Mouse (Mus musculus) common myeloid progenitor, adult 5-6 weeks (primary cell): ENCODE data around the gene Dpf2. TPM values are rescaled to one million over a fixed set of nuclear protein-coding genes. Genes with fewer than 3 reads are reported as not detected.

Source experiments
- ATAC-seq: replicated peaks from 2 replicates; pipeline ENCODE4 v1.8.0; 2016; ENCODE audit warnings: low read depth, mild to moderate bottlenecking, moderate TSS enrichment, inconsistent platforms; ENCODE audit not compliant: poor library complexity, severe bottlenecking
- total RNA-seq: library from RNA; stranded (forward); fragments of 200-1000, 187-1606 nt; gene quantifications from 2 replicates; pipeline ENCODE4 v1.2.3, GENCODE M21; 2017

Dpf2 gene
- total RNA-seq, 1 experiment from 2014 or later: 131 TPM

DNA sequence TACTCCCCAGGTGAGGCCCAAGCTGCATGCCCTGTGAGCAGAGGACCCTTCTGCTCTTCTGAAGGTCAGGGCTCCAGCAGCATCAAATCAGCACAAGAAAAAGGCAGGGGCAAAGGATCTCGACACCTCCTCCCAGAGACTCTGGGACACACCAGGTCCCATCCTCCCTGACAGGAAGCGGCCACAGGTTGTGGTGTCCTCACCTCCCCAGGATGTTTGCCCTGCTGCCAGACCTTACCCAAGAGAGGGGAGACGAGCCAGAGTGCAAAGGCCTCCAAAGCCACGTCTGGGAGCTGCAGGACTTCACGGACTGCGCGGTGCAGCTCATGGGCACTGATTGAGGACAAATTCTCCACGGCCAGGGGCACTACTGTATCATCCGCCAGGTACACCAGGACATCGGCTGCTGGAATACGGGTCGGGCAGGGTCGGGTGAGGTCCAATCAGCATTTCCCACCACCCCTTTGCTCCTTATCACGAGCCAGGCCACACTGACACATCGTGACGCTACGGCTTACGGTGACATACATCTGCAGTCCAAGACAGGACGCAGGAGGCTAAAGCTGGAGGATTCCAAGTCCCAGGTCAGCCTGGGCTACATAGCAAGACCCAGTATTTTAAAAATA is 39.8 kb downstream of the Dpf2 start:
- ATAC-seq: no peak

DNA sequence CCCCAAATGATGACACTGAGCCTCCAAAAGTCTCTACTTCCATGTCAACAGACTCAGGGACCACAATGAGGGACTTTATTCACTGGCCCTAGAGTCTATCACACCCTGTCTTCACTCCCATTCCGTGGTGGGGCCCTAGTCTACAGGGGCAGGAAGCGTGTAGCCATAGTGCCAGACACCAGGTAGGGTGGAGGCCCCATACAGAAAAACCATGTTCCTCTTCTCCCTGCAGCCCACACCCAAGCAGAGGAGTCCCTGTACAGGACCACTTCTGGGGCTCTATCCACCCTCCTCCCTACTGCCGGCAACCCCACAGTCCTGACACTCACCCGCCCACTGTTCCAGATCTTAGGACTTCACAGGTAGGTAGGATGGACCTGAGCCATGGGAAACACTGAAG is 40.3 kb downstream of the Dpf2 start:
- no peak for ATAC-seq

DNA sequence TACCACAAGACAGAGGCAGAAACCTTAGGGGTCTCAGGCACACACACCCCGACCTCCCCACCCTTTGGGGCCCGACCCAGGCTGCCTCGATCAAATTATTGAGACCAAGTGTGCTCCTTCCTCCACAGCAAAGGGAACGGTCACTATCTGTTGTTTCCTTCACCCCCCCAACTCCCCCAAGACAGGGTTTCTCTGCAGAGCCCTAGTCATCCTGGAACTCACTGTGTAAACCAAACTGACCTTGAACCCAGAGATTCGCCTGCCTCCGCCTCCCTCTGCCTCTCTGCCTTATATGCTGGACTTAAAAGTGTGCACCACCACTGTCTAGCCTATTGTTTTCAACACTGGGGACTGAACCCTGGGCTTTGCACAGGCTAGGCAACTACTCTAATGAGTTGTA is 41.1 kb downstream of the Dpf2 start:
- no peak for ATAC-seq

DNA sequence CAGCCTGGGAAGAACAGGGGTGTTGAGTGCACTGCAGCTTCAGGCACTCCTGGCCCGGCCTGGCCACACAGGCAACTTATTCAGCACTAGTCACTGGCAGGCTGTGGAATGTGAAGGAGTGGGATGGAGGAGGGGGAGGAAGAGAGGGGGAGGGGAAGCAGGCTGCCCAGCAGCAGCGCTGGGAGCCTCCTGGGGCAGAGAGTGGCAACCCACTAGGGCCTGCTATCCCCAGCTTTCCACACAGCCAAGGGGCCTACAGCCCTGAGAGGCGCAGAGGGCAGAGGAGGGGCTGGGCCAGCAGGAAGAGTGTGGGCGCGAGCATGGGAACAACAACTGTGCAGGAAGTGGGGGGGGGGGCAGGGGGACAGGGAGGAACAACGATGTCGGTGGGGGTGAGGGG is 41.5 kb downstream of the Dpf2 start:
- no peak for ATAC-seq

DNA sequence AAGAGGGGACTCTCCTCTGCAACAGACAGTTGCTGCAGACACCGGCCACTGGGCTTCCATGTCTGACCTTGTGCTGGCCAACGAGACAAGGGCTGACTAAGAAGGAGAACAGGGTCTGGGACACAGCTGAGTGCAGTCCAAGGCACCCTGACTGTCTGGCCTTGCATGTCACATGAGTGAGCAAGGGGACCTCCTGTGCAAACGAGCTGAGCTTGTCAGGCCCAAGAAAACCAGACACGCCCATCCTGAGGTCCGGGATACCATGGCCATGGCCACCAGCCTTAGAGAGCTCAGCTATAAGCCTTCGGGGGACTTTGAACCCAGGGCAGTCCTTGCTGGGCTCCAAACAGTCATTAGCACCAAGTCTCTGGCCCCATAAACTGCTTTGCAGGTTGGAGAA is 44.7 kb downstream of the Dpf2 start:
- ATAC-seq: no peak

DNA sequence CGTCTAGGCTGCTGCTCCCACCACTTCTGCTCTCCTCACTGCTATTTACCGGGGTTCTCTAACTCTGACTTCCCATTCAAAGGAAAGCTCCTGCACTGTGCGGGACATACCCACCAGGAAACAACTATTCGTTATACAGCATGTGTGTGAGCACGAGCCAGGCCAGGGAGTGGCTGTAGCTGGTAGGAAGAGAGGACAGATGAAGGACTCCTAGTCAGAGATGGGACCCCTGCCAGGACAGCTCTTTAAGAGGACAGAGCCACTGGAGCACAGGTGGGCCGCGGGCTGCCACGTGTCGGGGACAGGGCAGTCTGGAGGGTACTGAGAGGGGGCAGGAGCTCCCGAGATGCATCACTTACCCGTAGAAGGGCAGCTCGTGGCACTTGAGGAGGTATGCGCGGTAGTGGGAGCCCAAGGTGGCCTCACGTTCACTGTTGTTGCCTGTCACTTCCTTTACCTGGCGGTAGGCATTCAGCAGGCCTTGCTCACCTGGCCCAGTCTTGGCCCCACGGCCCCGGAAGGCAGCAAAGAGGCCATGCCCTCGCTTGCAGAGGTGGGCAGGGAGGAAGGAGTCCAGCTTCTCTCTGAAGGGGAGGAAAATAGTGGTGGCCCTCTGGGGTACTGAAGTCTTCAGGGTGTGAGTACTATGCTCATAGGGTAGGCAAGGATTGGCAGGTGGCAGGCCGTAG is 48.0 kb downstream of the Dpf2 start:
- ATAC-seq: no peak

DNA sequence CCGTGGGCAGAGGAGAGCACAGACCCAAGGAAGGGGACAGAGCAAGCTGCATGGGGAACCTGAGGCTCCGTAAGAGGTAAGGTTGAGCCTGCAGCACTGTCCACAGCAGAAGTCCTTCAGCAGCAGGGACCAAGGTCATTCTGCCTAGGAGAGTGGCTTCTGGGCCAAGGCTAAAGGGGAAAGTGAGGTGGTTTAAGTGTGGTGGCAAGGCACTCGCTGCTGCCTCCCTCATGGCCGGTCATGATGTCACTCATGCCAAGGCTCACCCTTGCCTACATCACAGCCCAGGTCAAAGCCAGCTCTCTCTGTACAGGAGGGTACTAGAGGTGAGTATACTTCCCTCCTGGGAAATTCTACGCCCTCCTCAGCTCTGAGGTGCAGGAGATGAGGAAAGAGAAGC is 49.0 kb downstream of the Dpf2 start:
- no peak for ATAC-seq

DNA sequence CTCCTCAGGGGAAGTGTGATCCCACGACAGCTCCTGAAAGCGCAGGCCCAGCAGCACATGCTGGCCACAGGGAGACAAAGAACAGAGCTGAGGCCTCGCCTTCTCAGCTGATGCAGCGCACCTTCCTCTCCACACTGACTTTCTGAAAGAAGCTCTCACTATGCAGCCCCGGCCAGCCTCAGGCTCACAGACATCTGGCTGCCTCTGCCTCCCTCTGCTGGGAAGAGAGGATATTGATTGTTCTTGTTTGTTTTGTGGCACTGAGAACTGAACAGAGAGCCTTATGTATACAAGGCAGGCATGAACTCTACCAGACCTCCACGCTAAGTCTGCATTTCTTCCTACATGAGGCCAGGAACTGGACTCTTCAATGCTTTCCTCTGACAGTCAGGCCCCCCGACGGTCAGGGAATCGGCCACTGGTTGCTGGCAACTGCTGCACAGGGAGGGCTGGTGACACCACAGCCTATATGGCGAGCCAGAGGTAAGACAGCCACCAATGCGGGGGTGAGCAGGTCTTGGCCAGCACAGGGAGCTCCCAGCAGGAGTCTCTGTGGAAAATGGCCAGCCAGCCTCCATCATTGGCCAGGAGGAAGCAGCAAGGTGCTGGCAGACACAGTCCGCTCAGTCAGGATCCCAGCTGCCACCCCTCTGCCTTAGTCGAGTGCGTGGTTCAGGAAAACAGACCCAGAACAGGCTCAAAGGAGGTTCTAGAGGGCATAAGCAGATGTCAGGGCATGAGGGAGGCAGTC is 50.3 kb downstream of the Dpf2 start:
- ATAC-seq: no peak

DNA sequence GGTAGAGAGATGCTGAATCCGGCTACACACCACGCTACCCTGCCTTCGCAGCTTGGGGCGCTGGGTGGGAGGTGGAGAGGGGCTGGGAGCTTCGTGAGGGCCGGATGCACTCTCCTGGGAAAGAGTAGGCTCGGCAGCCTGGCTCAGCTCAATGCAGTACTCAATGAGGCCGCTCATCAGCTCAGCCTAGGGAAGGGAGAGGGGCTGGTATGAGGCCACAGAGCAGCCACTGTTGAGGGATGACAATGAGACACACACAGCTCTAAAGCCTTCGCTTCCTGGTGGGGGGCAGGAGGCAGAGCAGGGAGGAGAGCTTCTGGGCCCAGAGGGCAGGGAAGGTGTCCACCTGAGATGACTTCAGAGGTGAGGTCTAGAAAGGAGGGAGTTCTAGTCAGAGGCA is 56.2 kb downstream of the Dpf2 start:
- no peak for ATAC-seq

DNA sequence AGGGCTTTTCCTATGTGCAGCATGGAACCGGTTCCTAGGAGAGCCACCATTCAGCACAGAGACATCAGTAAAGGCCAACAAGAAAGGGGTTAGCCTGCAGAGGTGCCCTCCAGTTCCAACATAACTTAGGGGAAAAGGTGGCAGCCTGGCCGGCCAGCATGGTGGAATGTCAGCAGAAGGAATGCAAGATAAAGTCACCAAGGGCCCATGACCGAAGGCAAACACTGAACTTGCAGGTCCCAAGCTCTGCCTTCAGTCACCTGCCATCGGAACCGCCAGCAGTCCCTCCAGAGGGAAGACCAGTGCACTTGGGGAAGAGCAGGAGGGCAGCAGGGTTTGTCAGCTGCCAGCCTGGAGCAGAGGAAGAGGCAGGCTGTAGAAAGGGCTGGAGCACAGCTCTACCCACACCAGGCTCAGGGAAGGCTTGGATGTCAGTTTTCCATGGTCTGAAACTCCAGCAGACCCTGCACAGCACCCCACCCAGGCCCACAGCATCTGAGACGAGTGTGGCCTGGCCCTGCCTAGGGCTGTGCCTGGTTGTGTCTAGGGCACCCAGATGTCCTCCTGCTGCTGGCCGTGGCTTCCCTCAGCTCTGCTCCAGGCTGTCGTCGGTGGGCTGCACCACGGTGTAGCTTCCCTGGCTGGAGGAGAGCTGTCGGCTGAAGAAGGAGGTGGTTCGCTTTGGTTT is 60.6 kb downstream of the Dpf2 start:
- no peak for ATAC-seq

DNA sequence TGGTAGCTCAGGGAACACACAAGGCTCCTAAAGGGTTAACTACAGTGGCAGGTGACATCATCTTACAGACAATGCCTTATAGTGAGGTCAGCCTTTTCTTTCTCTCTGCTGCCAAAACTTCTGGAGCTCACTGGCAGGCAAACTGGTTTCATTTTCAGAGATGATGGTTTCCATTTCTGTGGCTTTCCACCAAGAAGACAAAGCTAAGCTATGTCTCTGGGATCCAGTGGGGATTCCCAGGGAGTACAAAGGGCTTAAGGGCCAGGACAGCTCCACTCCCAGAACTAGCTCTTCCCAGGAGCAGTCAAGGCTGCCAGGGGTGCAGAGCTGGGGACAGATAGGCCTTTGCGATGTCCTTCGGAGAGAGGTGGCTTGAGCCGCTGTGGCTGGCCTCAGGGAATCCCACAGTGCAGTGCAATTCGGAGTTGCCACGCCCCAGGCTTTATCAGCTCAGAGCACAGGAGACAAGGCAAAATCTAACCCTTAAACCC is 61.3 kb downstream of the Dpf2 start:
- ATAC-seq: no peak

DNA sequence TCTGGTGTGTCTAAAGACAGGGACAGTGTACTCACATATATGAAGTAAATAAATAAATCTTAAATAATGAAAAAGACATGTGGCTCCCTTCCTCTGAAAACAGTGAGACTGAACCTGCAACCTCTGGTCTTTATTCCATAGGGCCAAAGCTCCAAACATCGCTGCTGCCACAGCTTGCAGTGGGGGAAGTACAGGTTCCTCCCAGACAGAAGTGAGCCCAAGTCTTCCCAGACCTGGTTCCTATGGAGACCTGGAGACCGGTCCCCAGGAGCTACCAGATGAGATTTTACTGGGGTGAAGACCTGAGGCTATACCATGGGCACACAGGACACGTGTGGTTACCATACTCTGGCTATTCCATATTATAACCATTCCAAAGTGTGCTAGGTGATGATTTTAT is 62.0 kb downstream of the Dpf2 start:
- ATAC-seq: no peak

DNA sequence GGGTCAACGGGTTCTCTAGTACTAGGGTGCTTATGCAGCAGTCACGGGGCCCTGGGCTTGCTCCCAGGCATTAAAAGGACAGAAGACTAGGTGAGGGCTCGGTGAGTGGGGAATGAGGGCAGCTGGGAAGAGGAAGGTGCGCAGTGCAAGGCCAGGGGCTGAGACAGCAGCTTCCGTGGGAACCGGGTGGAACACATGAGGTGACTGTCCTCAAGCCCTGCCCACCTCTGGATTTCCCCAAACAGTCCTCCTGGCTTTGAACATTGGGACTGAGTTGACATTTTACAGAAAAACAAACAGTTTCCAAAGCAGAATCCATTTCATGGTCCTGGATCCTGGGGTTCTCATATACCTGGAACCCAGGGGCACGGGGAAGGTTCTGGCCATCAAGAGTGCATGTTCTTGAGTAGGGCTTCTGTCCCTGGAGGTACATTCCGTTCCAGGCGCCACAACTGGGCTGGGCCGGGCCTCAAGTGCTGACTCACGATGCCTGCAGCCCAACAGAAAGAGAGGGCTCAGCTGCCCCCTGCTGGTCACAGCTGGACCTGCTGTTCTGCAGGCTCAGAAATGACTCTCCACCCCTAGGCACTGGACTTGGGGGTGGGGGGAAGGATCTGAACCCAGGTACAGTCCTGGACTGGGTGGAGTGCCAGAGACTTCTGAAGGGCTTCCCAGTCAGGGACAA is 62.8 kb downstream of the Dpf2 start:
- ATAC-seq: peak; percentile 39

DNA sequence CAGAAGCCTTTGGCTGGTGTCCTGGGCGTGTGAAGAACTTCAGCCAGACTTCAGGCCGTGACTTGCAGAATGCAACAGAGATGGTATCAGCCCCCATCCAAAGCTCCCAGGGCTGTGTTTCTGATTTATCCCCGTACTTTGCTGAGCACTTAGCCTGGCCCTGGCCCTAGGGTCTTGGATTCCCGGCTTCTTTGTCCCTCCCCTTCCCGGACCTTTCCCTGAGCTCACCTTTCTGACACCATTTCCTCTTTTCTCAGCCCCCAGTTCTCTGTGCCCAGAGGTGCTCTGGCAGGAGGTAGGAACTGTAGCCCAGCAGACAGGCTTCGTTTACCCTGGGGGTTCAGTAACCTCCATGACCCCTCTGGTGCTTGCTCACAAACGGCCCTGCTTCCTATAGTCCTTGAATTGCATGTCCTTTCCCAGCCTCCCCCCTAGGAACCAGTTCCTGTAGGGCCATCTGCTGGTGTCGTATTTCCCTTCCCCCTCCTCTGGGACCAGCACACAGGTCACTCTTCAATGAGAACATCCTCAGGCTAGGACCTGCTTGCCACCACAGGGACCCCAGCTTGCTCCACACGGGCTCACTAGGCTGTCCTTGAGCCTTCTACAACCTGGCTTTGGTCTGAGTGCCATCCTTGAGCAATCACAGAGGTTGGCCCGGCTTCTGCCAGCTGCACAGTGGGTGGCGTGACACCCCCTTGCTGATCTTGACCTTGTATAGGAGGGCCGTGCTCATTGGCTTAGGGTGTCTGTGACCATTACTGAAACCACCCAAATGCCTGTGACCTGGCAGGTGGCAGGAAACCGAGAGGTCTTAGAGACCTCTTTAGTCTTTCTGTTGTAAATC is 63.8 kb downstream of the Dpf2 start:
- no peak for ATAC-seq

DNA sequence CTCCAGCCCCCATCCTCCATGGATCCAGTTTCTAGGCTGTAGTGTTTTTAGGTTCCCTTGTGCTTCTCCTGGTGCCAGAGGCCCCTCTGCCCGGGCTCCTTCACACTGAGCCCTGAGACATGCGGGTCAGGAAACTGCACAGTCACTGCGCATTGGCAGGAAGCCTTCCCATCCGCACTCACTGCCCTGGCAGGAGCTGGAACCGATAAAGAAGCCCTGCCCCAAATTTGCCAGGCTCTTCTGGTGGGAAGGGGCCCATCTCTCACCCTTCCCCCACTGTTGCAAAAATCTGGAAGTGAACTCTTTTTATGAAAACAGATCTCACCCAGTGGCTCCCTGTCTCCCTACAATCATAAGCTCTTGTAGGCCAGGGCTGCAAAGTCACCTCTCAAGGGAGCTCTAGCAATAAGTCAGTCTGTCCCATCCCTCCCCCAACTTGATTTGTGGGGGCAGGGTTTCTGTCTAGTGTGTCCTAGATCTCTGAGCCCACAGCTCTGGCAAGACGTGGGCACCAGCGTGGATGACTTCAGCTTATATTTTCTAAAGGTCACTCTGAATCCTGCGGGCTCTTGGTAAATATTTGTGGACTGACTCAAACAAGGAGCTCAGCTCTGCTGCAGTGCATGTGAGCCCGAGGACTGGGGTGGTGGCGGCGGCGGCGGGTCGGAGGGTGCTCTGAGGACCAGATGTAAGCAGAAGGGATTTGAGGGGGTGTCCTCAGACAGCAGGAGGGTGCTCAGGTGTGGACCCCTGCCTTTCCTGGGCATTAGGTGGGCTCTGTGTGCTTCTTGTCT is 64.6 kb downstream of the Dpf2 start:
- ATAC-seq: 0 out of 2 replicates have a peak, but pooled peaks have one; percentile 2

DNA sequence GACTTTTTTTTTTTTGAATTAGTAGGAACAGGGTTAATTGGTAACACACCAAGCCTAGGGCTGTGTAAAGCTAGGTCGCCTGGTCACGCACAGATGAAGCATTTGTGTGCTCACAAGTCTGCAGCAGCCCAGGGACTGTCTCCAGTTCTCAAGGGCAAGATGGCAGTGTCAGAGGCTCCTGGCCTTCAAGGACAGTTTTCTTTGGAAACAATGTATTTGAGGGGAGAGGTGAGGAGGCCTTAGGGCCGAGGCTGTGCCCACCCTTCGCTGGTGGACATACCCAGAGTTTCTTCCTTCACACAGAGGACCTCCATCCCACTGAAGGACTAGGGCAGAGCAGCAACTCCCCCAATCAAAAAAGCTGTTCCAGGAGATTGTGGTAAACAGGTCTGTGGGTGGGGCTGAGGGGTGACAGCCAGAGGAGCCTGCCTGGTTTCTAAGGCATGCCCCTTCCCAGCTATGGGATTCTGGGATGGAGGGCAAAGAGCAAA is 65.5 kb downstream of the Dpf2 start:
- no peak for ATAC-seq

DNA sequence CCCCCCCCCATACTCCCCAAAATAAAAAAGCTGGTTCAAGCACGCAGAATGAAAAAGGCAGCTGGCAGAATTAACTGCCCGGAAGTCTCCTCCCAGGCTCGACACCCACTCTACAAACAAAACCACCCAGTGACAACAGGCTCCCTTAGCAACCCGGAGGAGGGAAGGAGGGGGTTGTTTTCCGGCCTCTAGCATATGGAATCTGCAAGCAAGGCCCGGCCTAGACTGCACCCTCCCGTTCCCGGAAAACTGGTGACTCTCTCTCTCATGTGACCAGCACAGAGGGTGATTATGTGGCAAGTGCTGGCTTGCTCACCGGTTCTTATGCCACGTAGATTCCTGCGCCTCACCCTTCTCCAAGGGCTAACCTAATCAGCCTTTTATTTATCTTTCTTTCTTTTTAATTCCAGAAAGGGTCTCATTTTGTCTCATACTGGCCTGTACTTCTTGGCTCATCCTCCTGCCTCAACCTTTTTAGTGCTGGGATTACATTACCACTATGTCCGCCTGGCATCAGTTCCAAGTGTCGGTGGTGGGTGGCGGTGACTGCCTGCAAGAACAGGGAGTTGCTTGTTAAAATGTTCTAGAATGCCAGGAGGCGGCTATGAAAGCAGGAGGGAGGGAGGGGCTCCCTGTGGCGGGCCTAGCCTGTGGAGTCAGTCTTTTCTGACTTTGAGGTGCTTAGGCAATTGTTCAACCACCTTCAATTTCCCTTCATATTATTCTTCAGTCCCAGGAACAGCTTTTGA is 66.1 kb downstream of the Dpf2 start:
- peak; percentile 11 for ATAC-seq
